Mouse (Mus musculus): ENCODE measurements at regions not wholly inside any gene's neighbourhood (a gene's known extent, or its start where the extent isn't known, plus 50 kb on each side); places are given as distances from the start of the nearest gene placed in this dataset.
"Not testable (repeated sequence)": the region's sequence is repeated elsewhere in the genome, so short reads cannot be mapped to it uniquely, and the experiment has no call there.

- ATAC-seq (replicated peaks; ENCODE audit: poor library complexity, severe bottlenecking), result no peak
These were observed 199.0 kb downstream of the Zfp619 start for GRCm38 (mm10) chr7:39716340-39717150.

GRCm38 (mm10) chr7:39727935-39728557 is 210.5 kb downstream of the Zfp619 start:
- no peak for ATAC-seq (replicated peaks; ENCODE audit: poor library complexity, severe bottlenecking)

- ATAC-seq (replicated peaks; ENCODE audit: poor library complexity, severe bottlenecking), result no peak
These were observed 211.4 kb downstream of the Zfp619 start for GRCm38 (mm10) chr7:39728930-39729329.

- ATAC-seq (replicated peaks; ENCODE audit: poor library complexity, severe bottlenecking), result no peak
These were observed 212.2 kb downstream of the Zfp619 start for GRCm38 (mm10) chr7:39729723-39730122.

GRCm38 (mm10) chr7:39732790-39733189 is 215.2 kb downstream of the Zfp619 start:
- ATAC-seq (replicated peaks; ENCODE audit: poor library complexity, severe bottlenecking), result no peak

GRCm38 (mm10) chr7:39748395-39748794 is 230.8 kb downstream of the Zfp619 start:
- not testable (repeated sequence) for ATAC-seq (replicated peaks; ENCODE audit: poor library complexity, severe bottlenecking)

GRCm38 (mm10) chr7:39750448-39750847 is 232.9 kb downstream of the Zfp619 start:
- ATAC-seq (replicated peaks; ENCODE audit: poor library complexity, severe bottlenecking), result no peak

- no peak for ATAC-seq (replicated peaks; ENCODE audit: poor library complexity, severe bottlenecking)
These were observed 246.8 kb downstream of the Zfp619 start for GRCm38 (mm10) chr7:39764366-39764765.

GRCm38 (mm10) chr7:39765094-39765493 is 247.5 kb downstream of the Zfp619 start:
- ATAC-seq (replicated peaks; ENCODE audit: poor library complexity, severe bottlenecking), result no peak

GRCm38 (mm10) chr7:39773291-39773690 is 255.7 kb downstream of the Zfp619 start:
- no peak for ATAC-seq (replicated peaks; ENCODE audit: poor library complexity, severe bottlenecking)

- no peak for ATAC-seq (replicated peaks; ENCODE audit: poor library complexity, severe bottlenecking)
These were observed 271.8 kb downstream of the Zfp619 start for GRCm38 (mm10) chr7:39789321-39789720.

GRCm38 (mm10) chr7:39789880-39790279 is 272.3 kb downstream of the Zfp619 start:
- ATAC-seq (replicated peaks; ENCODE audit: poor library complexity, severe bottlenecking), result no peak

- ATAC-seq (replicated peaks; ENCODE audit: poor library complexity, severe bottlenecking), result no peak
These were observed 277.2 kb downstream of the Zfp619 start for GRCm38 (mm10) chr7:39794751-39795150.

- ATAC-seq (replicated peaks; ENCODE audit: poor library complexity, severe bottlenecking), result no peak
These were observed 286.7 kb downstream of the Zfp619 start for GRCm38 (mm10) chr7:39804276-39804675.

- no peak for ATAC-seq (replicated peaks; ENCODE audit: poor library complexity, severe bottlenecking)
These were observed 300.5 kb downstream of the Zfp619 start for GRCm38 (mm10) chr7:39818036-39818435.

GRCm38 (mm10) chr7:39822550-39823178 is 305.1 kb downstream of the Zfp619 start:
- ATAC-seq (replicated peaks; ENCODE audit: poor library complexity, severe bottlenecking), result no peak

- ATAC-seq (replicated peaks; ENCODE audit: poor library complexity, severe bottlenecking), result no peak
These were observed 310.8 kb downstream of the Zfp619 start for GRCm38 (mm10) chr7:39828378-39828777.

- ATAC-seq (replicated peaks; ENCODE audit: poor library complexity, severe bottlenecking), result no peak
These were observed 313.3 kb downstream of the Zfp619 start for GRCm38 (mm10) chr7:39830831-39831230.

- no peak for ATAC-seq (replicated peaks; ENCODE audit: poor library complexity, severe bottlenecking)
These were observed 324.4 kb downstream of the Zfp619 start for GRCm38 (mm10) chr7:39841988-39842387.

- ATAC-seq (replicated peaks; ENCODE audit: poor library complexity, severe bottlenecking), result peak; percentile 73
These were observed 330.6 kb downstream of the Zfp619 start for GRCm38 (mm10) chr7:39847914-39848782.
